Mouse (Mus musculus) intestine, embryonic 16.5 days (tissue): Measurements from ENCODE around the gene Adam12. TPM values are rescaled to one million over a fixed set of nuclear protein-coding genes. Genes with fewer than 3 reads are reported as not detected.

ENCODE experiments used
- ATAC-seq: fragments of 200-750 bp; cut with Nextera tagmentation; 2 replicates; pipeline ENCODE4 v1.8.0; 2017; ENCODE audit warnings: moderate TSS enrichment, moderate library complexity
- H3K27ac ChIP-seq: fragments of 300-500 bp; sonication (generic); 2 replicates; pipeline ENCODE4 v1.5.1; 2014; ENCODE audit warnings: mild to moderate bottlenecking, low read length
- H3K27me3 ChIP-seq: fragments of 300-500 bp; sonication (generic); replicated peaks from 2 replicates; pipeline ENCODE4 v1.6.1; 2014; ENCODE audit warnings: low read length, control low read depth, mixed read lengths; ENCODE audit not compliant: control insufficient read depth, insufficient read depth
- H3K36me3 ChIP-seq: fragments of 300-500 bp; sonication (generic); 2 replicates; pipeline ENCODE4 v1.6.1; 2014; ENCODE audit warnings: low read length, control low read depth; ENCODE audit not compliant: control insufficient read depth, insufficient read depth
- H3K4me1 ChIP-seq: fragments of 300-500 bp; sonication (generic); 2 replicates; pipeline ENCODE4 v1.6.1; 2014; ENCODE audit warnings: low read length, control low read depth, mixed read lengths; ENCODE audit not compliant: control insufficient read depth, insufficient read depth
- H3K4me2 ChIP-seq: fragments of 300-500 bp; sonication (generic); 2 replicates; pipeline ENCODE4 v1.6.1; 2014; ENCODE audit warnings: low read depth, low read length, control low read depth
- H3K4me3 ChIP-seq: fragments of 300-500 bp; sonication (generic); 2 replicates; pipeline ENCODE4 v1.5.1; 2014; ENCODE audit warnings: mild to moderate bottlenecking, low read length
- H3K9ac ChIP-seq: fragments of 300-500 bp; sonication (generic); 2 replicates; pipeline ENCODE4 v1.6.1; 2014; ENCODE audit warnings: low read depth, low read length
- H3K9me3 ChIP-seq: fragments of 300-500 bp; sonication (generic); 2 replicates; pipeline ENCODE4 v1.6.1; 2016; ENCODE audit warnings: low read length, control low read depth; ENCODE audit not compliant: control insufficient read depth
- WGBS: fragments of 180-500 bp; shearing (Covaris S2); extraction: QIAGEN DNeasy Blood & Tissue Kit; methylation state at CpG from one replicate; pipeline ENCODE4 v1.1.7; 2014; 5-methylcytosine and 5-hydroxymethylcytosine counted together
- polyA plus RNA-seq: library from polyadenylated mRNA; unstranded; fragments of >200 nt; fragmentation: Nextera tagmentation; extraction: Ambion mirVana; gene quantifications from 2 replicates; pipeline ENCODE4 v1.2.1, GENCODE M21; 2015

Gene Adam12
- polyA plus RNA-seq, 1 experiment from 2014 or later: 3.0 TPM

DNA sequence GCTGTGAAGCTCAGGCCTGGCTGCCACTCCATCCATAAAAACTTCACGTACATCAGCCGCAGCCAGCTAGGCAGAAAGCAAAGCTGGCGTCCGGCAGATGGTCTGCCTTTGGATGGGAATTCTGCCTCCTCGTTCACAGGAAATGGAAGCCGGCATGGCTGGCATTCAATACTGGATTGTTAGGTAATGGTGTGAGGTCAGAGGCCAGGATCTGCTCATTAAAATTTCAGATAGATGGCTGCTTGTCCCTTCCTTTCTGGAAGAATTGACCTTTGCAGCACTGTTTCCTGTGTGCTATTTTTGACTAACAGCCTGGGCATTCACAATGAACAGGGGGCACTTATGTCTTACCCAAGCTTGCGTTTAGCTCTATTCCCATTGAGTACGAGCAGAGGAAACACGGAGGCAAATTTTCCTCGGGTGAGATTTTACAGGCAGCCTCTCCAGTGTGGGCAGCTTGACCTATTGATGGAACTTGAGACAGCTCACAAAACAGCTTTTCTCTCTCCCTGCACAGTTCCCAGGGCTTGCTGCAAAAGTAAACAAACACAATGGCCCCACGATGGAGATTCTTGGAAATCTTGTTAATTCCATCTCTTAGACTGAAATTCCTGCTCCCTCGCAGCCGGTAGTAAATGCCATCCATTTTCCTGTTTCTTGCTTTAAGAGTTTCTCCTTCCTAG is 4.0 kb downstream of the Adam12 start:
- no peak for ATAC-seq
- 37% methylated on average over 13 of the region's 13 CpGs for WGBS
- Histone ChIP-seq H3K27me3 (peaks cover 24% of the 10 kb centered on the region), H3K4me2 (no peak overlapping the region), H3K9ac (no peak overlapping the region), H3K4me1 (peaks cover 13% of the 10 kb centered on the region), H3K4me3 (no peak overlapping the region), H3K36me3 (no peaks in the 10 kb centered on the region), H3K9me3 (no peaks in the 10 kb centered on the region), H3K27ac (no peak overlapping the region; the same call in 1 of the 2 replicates)

DNA sequence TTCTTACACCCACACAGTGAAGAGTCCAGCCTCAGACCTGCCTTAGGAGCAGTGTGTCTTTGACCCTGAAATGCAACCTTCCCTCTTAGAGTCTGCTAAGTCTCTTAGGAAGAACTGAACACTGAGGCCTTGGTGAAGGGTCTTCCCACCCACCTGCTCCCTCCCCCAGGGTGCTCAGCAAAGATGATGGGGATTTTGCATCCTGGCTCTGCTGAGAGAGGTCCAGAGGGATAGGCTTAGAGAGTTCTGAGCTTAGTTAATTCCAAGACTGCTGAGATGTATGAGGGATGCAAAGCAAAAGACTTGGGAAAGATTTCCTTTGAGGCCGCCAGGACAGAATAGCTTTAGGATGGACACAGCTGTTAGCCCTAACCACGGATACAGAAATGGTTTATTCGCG is 4.8 kb downstream of the Adam12 start:
- no peak overlapping the region for H3K4me2 ChIP-seq

DNA sequence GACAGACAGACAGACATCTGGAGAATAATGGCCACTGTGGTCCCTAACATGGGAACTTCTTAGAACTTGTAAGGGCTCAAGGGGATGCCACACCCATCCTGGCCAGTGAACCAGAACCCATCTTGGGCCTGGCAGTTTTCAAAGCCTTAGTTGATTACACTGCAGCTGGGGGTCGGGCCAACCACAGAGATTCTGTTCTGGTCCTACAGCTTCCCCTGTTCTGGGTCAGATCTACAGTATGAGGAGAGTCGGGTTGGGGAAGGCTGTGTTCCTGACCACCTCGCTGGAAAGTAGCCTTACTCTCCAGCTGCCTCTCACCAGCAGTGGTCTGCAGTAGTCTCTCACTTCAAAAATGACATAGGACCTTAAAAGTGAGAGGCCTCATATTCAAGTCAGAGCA is 5.7 kb downstream of the Adam12 start:
- no peak for ATAC-seq
- no peaks in the 10 kb centered on the region for H3K36me3 ChIP-seq
- H3K4me2 ChIP-seq: no peak overlapping the region
- no peak overlapping the region for H3K27ac ChIP-seq
- no peak overlapping the region for H3K9ac ChIP-seq
- H3K9me3 ChIP-seq: no peaks in the 10 kb centered on the region
- no peak overlapping the region for H3K4me3 ChIP-seq
- peaks cover 24% of the 10 kb centered on the region for H3K27me3 ChIP-seq
- peaks cover 11% of the 10 kb centered on the region for H3K4me1 ChIP-seq
- 79% methylated on average over 3 of the region's 3 CpGs for WGBS

More for the DNA sequence above, 4.8 kb downstream of the Adam12 start:
- Histone ChIP-seq H3K9ac (no peak overlapping the region), H3K4me3 (no peak overlapping the region), H3K9me3 (no peaks in the 10 kb centered on the region), H3K27ac (no peak overlapping the region), H3K36me3 (no peaks in the 10 kb centered on the region), H3K27me3 (peaks cover 24% of the 10 kb centered on the region), H3K4me1 (peaks cover 13% of the 10 kb centered on the region)
- WGBS: 61% methylated on average over 4 of the region's 4 CpGs
- ATAC-seq: no peak

DNA sequence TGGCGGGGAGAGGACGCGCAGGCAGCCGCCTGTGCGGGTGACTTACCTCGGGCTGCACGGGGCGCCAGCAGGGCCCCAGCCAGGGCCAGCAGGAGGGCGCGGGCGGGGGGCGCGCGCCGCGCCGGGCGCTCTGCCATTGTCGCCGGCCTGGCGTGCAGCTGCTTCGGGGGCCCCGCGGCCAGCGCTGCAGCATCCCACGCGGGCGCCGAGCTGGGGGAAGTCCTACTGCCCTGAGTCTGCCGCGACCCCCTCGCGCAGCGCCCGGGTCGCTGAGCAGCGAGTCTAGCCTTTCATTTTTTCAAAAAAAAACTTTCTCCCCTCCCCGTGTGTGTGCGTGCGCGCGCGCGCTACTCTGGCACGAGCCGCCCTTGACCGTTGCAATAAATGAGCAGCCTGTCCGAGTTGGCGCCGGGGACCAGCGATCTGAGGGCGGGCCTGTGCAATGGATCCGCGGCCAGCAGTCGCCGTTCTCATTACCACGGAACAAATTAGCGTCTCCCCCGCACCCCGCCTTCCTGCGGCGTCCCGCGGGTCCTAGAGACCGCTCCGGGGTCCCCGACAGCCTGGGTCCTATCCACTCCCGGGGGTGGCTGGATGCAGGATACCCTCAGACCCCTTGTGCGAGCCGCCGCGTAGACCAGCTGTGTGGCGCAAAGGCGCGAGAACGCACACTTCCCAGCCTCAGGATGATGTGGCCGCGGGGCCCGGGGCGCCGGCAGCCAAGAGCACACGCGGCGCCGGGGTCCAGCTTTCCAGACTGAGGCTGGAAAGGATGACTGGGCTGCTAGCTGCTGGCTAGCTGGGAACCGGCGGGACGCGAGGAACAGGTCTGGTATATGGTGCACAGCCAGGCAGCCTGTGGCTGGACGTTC is 7.0 kb downstream of the Adam12 start:
- Histone ChIP-seq H3K27me3 (peaks cover 24% of the 10 kb centered on the region), H3K27ac (peak overlapping the region; percentile 62), H3K9ac (peak overlapping the region; percentile 67), H3K4me2 (peak overlapping the region; percentile 88), H3K9me3 (no peaks in the 10 kb centered on the region), H3K36me3 (no peaks in the 10 kb centered on the region), H3K4me1 (peaks cover 11% of the 10 kb centered on the region), H3K4me3 (peak overlapping the region; percentile 65)
- ATAC-seq: peak; percentile 47
- WGBS: under 1% methylated on average over 90 of the region's 90 CpGs

DNA sequence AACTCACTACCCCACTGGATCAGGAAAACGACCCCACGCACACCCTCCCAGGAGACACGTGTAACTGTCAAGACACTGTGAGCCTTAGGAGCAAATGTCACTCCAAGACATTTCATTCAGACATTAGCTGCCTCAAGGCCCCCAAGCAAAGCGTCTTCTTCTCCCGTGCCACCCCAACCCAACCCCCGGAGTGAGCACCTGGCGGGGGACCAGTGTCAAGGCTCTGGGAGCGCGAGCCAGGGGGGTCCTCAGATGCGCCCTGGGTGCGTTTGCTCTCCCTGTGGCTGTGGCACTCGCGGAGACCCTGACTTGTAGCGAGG is 7.6 kb downstream of the Adam12 start:
- Histone ChIP-seq H3K9me3 (no peaks in the 10 kb centered on the region), H3K27me3 (peaks cover 24% of the 10 kb centered on the region), H3K27ac (peak overlapping the region; percentile 62; the same call in 1 of the 2 replicates), H3K4me2 (peak overlapping the region; percentile 88), H3K4me3 (peak overlapping the region; percentile 65), H3K36me3 (no peaks in the 10 kb centered on the region), H3K4me1 (peaks cover 11% of the 10 kb centered on the region), H3K9ac (peak overlapping the region; percentile 67)
- ATAC-seq: 0 out of 2 replicates have a peak, but pooled peaks have one; percentile 8
- WGBS: 1% methylated on average over 14 of the region's 14 CpGs

DNA sequence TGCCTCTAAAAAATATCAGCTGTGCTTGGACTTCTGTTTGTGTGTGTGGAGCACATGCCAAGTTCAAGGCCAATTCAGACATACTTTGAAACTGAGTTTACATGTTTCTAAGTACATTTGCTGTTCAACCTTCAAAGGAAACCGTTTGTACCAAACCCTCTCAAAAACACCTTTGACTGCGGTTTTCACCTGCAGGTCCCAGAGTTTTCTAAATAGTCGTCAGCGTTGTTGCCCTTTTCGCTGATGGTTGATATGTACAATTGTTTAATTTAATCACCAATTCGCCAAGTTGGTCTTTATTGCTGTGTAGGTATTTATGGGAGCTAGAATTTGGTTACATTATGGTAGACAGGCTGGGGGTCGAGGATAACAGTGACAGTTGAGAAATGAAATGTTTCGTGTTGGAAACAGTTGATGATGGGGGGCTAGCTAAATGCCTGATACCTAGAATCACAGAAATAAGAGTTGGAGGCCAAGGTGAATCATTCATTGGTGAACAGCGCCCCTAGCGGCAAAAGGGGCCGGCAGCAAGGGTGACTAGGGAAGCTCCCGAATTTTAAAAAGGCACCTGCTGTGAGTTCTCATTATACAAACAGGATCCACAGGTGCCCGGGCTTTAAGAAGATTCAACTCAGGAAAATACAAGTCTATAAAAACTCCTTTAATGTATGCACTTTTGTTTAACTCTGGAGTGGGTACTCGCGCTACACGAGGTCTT is 8.3 kb downstream of the Adam12 start:
- Histone ChIP-seq H3K27ac (peak overlapping the region; percentile 62; the same call in 1 of the 2 replicates), H3K36me3 (no peaks in the 10 kb centered on the region), H3K4me3 (peak overlapping the region; percentile 65), H3K9me3 (no peaks in the 10 kb centered on the region), H3K9ac (0 out of 2 replicates have a peak overlapping the region, but pooled peaks have one; percentile 67), H3K27me3 (peaks cover 24% of the 10 kb centered on the region), H3K4me2 (peak overlapping the region; percentile 88), H3K4me1 (peaks cover 11% of the 10 kb centered on the region)
- 0 out of 2 replicates have a peak, but pooled peaks have one; percentile 22 for ATAC-seq
- WGBS: 23% methylated on average over 16 of the region's 16 CpGs

DNA sequence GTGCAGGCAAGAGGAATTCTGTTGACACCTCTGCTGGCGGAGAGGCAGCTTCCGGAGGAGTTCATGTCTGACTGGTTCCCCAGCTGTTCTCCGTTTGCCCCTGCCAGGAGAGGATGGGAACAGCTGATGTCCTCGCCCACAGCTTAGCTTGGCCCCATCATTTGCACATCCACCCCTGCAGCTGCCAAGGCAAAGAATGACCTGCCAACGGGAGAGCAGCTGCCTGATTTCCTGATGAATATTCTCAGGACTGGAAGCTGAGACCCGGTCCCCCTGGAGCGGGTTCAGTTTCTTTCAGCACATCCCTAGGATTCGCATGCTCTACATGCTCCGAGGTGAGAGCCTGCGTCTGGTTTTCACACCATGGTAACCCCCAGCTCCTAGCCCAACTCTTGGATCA is 24.0 kb downstream of the Adam12 start:
- H3K4me2 ChIP-seq: no peak overlapping the region
- no peaks in the 10 kb centered on the region for H3K27me3 ChIP-seq
- no peaks in the 10 kb centered on the region for H3K36me3 ChIP-seq
- H3K27ac ChIP-seq: no peak overlapping the region
- H3K4me1 ChIP-seq: no peaks in the 10 kb centered on the region
- 63% methylated on average over 10 of the region's 10 CpGs for WGBS
- no peak for ATAC-seq
- no peak overlapping the region for H3K4me3 ChIP-seq
- no peaks in the 10 kb centered on the region for H3K9me3 ChIP-seq
- H3K9ac ChIP-seq: no peak overlapping the region

DNA sequence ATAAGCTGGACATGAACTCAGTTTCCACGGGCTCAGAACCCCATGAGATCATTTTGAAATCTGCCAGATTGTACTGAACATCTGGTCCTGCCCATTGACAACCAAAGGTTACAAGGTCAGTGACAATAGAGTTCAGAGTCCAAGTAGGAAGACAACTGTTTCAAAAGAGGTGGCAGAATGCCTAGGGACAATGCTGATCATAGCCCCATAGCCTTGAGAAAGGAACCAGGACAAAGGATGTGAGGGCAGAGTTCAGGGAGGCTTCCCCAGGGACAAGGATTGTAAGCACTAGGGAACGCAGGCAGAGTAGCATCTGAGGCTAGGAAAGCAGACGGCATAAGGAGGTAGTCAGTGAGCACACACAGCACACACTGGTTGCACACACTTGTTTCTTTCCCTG is 38.9 kb downstream of the Adam12 start:
- Histone ChIP-seq H3K4me2 (no peak overlapping the region), H3K9ac (no peak overlapping the region), H3K9me3 (no peaks in the 10 kb centered on the region), H3K4me3 (no peak overlapping the region), H3K36me3 (no peaks in the 10 kb centered on the region), H3K4me1 (no peaks in the 10 kb centered on the region; the same call in 1 of the 2 replicates), H3K27ac (no peak overlapping the region), H3K27me3 (no peaks in the 10 kb centered on the region)
- ATAC-seq: no peak
- WGBS: 82% methylated on average over 3 of the region's 3 CpGs

DNA sequence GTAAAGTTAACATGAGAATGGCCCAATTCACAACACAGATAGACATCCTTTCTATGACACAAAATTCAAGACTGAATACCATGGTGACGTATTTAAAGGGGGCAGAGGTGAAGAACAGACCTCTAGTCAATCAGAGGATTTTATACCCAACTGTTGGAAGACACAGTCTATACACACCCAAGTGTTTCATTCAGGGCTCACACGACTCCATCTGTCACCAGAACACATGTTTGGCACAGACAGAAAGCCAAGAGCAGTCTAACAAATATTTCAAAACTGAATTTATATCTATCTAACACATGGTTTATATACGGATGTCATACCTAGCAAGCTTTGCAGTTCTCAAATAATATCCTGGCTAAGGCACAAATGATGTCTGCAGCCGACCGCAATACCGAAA is 41.8 kb downstream of the Adam12 start:
- Histone ChIP-seq H3K9me3 (no peaks in the 10 kb centered on the region), H3K9ac (no peak overlapping the region), H3K4me3 (no peak overlapping the region), H3K27ac (no peak overlapping the region), H3K36me3 (no peaks in the 10 kb centered on the region), H3K4me2 (no peak overlapping the region), H3K4me1 (no peaks in the 10 kb centered on the region; the same call in 1 of the 2 replicates), H3K27me3 (no peaks in the 10 kb centered on the region)
- ATAC-seq: no peak
- 62% methylated on average over 6 of the region's 6 CpGs for WGBS
